20 mouse cellular contexts compared by ENCODE assay signal in the genomic region with DNA sequence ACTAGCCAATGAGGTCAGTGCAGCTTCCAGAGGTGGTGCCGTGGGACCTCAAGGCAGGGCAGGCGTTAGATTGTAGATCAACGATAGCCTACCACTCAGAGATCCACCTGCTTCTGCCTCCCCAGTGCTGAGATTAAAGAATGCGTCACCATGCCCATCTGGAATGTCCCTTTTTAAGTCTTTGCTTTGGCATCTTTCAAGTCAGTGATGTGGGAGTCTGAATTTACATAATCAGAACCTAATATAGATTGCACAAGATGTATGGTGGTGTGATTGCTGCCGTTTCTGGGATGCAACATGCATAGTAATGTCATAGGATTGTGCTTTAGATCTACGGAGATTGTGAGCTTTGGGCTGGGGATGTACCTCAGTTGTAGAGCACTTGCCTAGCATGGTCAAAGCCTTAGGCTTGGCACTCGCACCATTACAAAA. TPM values are rescaled to one million over a fixed set of nuclear protein-coding genes. Genes with fewer than 3 reads are reported as not detected.
DNase-seq lines count a peak whose midpoint lies in the region; ATAC-seq and TF ChIP-seq lines count a peak whose summit lies in the region.
"Had no signal": no experiment of that assay in that cellular context is flagged by ENCODE, and none has a peak within 500 bp of the region (broad histone marks: within the 10 kb centered on the region; RNA-seq: fewer than 3 reads in every experiment).

No protein-coding gene starts in this region.

- H3K27ac ChIP-seq in left cerebral cortex, adult 2 months, result peak overlapping the region; percentile 91
- H3K27ac ChIP-seq: forebrain, embryonic 10.5 days; heart, embryonic 13.5 days; hindbrain, embryonic 15.5 days; stomach, postnatal 0 days had no signal

- ATAC-seq in megakaryocyte progenitor cell, adult 5-6 weeks (replicated peaks; ENCODE audit: poor library complexity), result no peak
- ATAC-seq: intestine, embryonic 16.5 days had no signal

- DNase-seq in frontal cortex, adult 2 months (ENCODE audit: extremely low spot score in 1 of 2, low spot score in 1 of 2), result peak; percentile 79 to 81
- DNase-seq in frontal cortex, postnatal 10 days (ENCODE audit: low spot score in 2 of 2), result no peak
- peak; percentile 63 for DNase-seq in left cerebral cortex, adult 11 months (ENCODE audit: low spot score)
- DNase-seq in left cerebral cortex, postnatal 4 days, result no peak
- peak in 1 of 2 experiments; percentile 59 for DNase-seq in left cerebral cortex, adult 2 months (ENCODE audit: extremely low spot score in 1 of 2, low spot score in 2 of 2)
- peak; percentile 55 for DNase-seq in right cerebral cortex, postnatal 25 days
- no peak for DNase-seq in T-cell, adult 2 months (ENCODE audit: low spot score)
- DNase-seq: adrenal gland, postnatal 36 days; cerebellum, adult 18-20 months; cerebellum, postnatal 25 days; heart, postnatal 4 days; kidney, postnatal 4 days; liver; retina, postnatal 1 day had no signal

- 0 out of 2 replicates have a peak overlapping the region, but pooled peaks have one; percentile 11 for H3K4me3 ChIP-seq in left cerebral cortex, adult 2 months
- H3K4me3 ChIP-seq: forebrain, embryonic 10.5 days; heart, embryonic 13.5 days; hindbrain, embryonic 15.5 days had no signal

- intact Hi-C loops in left cerebral cortex, postnatal 4 days (cut with DNase I), result no loop called here
- intact Hi-C loops in left cerebral cortex, adult 2 months (cut with DNase I), result loop anchor here (2.0 to 5.0 kb wide), 3 partner anchors 28 to 52 kb away; a partner anchor contains a TSS

- TF ChIP-seq CTCF in left cerebral cortex, adult 2 months (IDR thresholded peaks at IDR 0.05), result no peak

RNA-seq across cellular contexts. Expression of a gene that starts 50.9 kb away (rescaled TPM):
- polyA plus RNA-seq in frontal cortex, adult 2 months (2012; rRNA removed), result 39.9 and 41.7 TPM in 2 replicates
- total RNA-seq in left cerebral cortex, postnatal 4 days (2021), result 100 to 1,000 TPM; 105 to 108 TPM
- total RNA-seq in left cerebral cortex, adult 2 months (2021), result 10 to 100 TPM; 90.1 to 90.6 TPM
- 15.3 and 20.5 TPM in 2 replicates for total RNA-seq in megakaryocyte progenitor cell, adult 5-6 weeks (2015)
- 8.0 and 9.5 TPM in 2 replicates for total RNA-seq in megakaryocyte progenitor cell, adult 5-6 weeks (2017)

RNA-seq across cellular contexts. Expression of a gene that starts 52.7 kb away (rescaled TPM):
- polyA plus RNA-seq in frontal cortex, adult 2 months (2012; rRNA removed), result 8.5 and 9.2 TPM in 2 replicates
- total RNA-seq in left cerebral cortex, postnatal 4 days (2021), result 10 to 100 TPM; 24.3 to 27.2 TPM
- 10 to 100 TPM; 32.7 to 37.5 TPM for total RNA-seq in left cerebral cortex, adult 2 months (2021)
- 27.6 and 35.9 TPM in 2 replicates for total RNA-seq in megakaryocyte progenitor cell, adult 5-6 weeks (2015)
- 5.5 and 7.4 TPM in 2 replicates for total RNA-seq in megakaryocyte progenitor cell, adult 5-6 weeks (2017)

Comparison
In these comparisons a context has a peak if more than half of its experiments do, and no peak if none do; other contexts are left out.
1. DNase-seq: peak in frontal cortex, adult 2 months (2 of 2), left cerebral cortex, adult 11 months (single experiment) and right cerebral cortex, postnatal 25 days (single experiment); none in frontal cortex, postnatal 10 days (0 of 2), left cerebral cortex, postnatal 4 days (single experiment) and T-cell, adult 2 months (single experiment).
2. RNA of a gene that starts 50.9 kb away (total RNA-seq): 105 to 108 TPM in left cerebral cortex, postnatal 4 days and 90.1 to 90.6 TPM in left cerebral cortex, adult 2 months; 8.0 to 20.5 TPM in megakaryocyte progenitor cell, adult 5-6 weeks; every median in the first group is over 4 times any median in the second.